Mouse (Mus musculus): ENCODE data around the gene Serpina1a. TPM values are rescaled to one million over a fixed set of nuclear protein-coding genes. Genes with fewer than 3 reads are reported as not detected.
"Not testable (repeated sequence)": the region's sequence is repeated elsewhere in the genome, so short reads cannot be mapped to it uniquely, and the experiment has no call there.

The Serpina1a gene
- total RNA-seq (2014; rRNA removed) (not detected in 2 replicates), polyA plus RNA-seq (2015; fragmentation: Nextera tagmentation; extraction: Ambion mirVana) (not detected in 2 replicates)

DNA sequence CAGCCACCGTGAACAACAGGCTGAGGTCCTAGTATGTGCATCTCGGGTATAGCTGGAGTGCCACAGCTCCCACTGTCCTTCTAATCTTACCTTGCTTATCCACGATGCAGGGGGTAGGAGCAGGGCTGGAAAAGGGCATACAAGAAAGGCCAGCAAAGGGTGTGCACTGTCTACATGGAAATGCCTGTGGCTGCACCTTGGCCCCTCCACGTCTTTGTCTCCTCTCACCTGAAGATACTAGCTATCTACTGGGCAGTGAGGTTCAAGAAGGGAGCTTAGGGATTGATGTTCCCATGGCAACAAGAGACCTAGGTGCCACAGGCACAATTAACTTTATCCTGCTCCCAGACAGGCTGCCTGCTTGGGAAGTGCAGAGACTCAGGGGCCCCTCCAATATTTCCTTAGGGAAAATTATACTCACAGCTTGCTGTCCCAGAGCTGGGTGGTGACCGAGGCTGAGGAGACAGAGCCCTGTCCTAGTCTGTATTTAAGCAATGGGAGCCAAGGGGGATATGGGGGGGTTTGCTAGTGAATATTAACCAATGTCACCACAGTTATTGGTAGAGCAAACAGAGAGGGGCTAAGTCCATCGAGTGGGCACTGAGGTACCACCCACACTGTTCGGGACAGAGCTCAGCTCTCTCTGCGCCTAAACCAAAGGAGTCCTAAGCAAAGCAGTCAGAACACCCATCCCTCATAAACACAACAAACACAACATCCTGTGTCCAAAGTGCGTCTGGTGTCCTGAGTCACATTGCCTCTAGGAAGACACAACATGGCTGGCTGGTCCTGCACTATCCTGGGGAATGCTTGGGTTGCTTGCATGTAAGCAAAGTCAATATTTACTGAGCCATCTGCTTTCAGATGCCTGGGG, at the start of gene Serpina1a:
Gene Serpina1a (minus strand): TSS at position 462 of the 874 bp plus-strand sequence.
- H3K36me3 ChIP-seq (ENCODE audit: insufficient read depth): not testable (repeated sequence)

GRCm38 (mm10) chr12:103909181-103909580, 45.8 kb upstream of the Serpina1a start:
- not testable (repeated sequence) for H3K4me3 ChIP-seq (ENCODE audit: low read depth, low read length); ATAC-seq; H3K36me3 ChIP-seq (ENCODE audit: insufficient read depth); H3K9me3 ChIP-seq (ENCODE audit: low read length); H3K4me1 ChIP-seq (ENCODE audit: insufficient read depth); H3K27ac ChIP-seq (ENCODE audit: low read depth, low read length); H3K27me3 ChIP-seq (ENCODE audit: insufficient read depth, low read length); H3K4me2 ChIP-seq (ENCODE audit: low read depth); H3K9ac ChIP-seq; DNase-seq
- 96% methylated on average over 11 of the region's 16 CpGs for WGBS

More for the DNA sequence above, at the start of gene Serpina1a:
- not testable (repeated sequence) for H3K9ac ChIP-seq; DNase-seq; H3K27me3 ChIP-seq (ENCODE audit: insufficient read depth, low read length); H3K9me3 ChIP-seq (ENCODE audit: low read length); H3K4me3 ChIP-seq (ENCODE audit: low read depth, low read length); H3K27ac ChIP-seq (ENCODE audit: low read depth, low read length); H3K4me1 ChIP-seq (ENCODE audit: insufficient read depth); H3K4me2 ChIP-seq (ENCODE audit: low read depth); ATAC-seq
- WGBS: 83% methylated on average over 9 of the region's 9 CpGs

GRCm38 (mm10) chr12:103907746-103908145, 44.4 kb upstream of the Serpina1a start:
- DNase-seq; H3K36me3 ChIP-seq (ENCODE audit: insufficient read depth); H3K27ac ChIP-seq (ENCODE audit: low read depth, low read length); H3K9me3 ChIP-seq (ENCODE audit: low read length); H3K27me3 ChIP-seq (ENCODE audit: insufficient read depth, low read length); H3K4me1 ChIP-seq (ENCODE audit: insufficient read depth); H3K9ac ChIP-seq; H3K4me2 ChIP-seq (ENCODE audit: low read depth); H3K4me3 ChIP-seq (ENCODE audit: low read depth, low read length); ATAC-seq: not testable (repeated sequence)
- 23% methylated on average over 1 of the region's 1 CpGs for WGBS

- ATAC-seq; H3K27ac ChIP-seq (ENCODE audit: low read depth, low read length); H3K9ac ChIP-seq; H3K27me3 ChIP-seq (ENCODE audit: insufficient read depth, low read length); H3K4me3 ChIP-seq (ENCODE audit: low read depth, low read length); H3K4me1 ChIP-seq (ENCODE audit: insufficient read depth); H3K9me3 ChIP-seq (ENCODE audit: low read length); DNase-seq; H3K36me3 ChIP-seq (ENCODE audit: insufficient read depth); H3K4me2 ChIP-seq (ENCODE audit: low read depth): not testable (repeated sequence)
- 81% methylated on average over 4 of the region's 4 CpGs for WGBS
Observed at GRCm38 (mm10) chr12:103904837-103905340, 41.5 kb upstream of the Serpina1a start, which contains the start of gene Serpina1c. Gene Serpina1c, minus strand, starts transcription at chr12:103904887.

- H3K36me3 ChIP-seq (ENCODE audit: insufficient read depth); H3K4me2 ChIP-seq (ENCODE audit: low read depth); H3K9ac ChIP-seq; H3K4me1 ChIP-seq (ENCODE audit: insufficient read depth); H3K27me3 ChIP-seq (ENCODE audit: insufficient read depth, low read length); ATAC-seq; H3K4me3 ChIP-seq (ENCODE audit: low read depth, low read length); H3K27ac ChIP-seq (ENCODE audit: low read depth, low read length); H3K9me3 ChIP-seq (ENCODE audit: low read length); DNase-seq: not testable (repeated sequence)
- WGBS: 92% methylated on average over 3 of the region's 3 CpGs
Observed at GRCm38 (mm10) chr12:103901929-103902328, 38.6 kb upstream of the Serpina1a start.

DNA sequence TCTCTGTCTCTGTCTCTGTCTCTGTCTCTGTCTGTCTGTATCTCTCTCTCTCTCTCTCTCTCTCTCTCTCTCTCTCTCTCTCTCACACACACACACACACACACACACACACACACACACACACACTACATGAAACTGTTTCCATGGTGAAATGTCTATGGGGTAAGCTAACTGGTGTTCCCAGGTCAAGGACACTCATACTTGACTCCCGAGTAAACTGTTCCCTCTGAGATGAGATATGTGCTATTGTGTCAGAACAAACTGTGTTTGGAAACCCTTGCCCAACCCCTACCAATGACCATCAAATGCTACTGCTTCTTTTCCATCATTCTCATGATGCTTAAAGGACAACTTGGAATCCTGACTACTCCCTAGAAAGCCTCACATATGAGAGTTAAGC, 3.5 kb upstream of the Serpina1a start:
- H3K36me3 ChIP-seq (ENCODE audit: insufficient read depth); H3K9ac ChIP-seq: not testable (repeated sequence)
- 88% methylated on average over 1 of the region's 1 CpGs for WGBS

DNA sequence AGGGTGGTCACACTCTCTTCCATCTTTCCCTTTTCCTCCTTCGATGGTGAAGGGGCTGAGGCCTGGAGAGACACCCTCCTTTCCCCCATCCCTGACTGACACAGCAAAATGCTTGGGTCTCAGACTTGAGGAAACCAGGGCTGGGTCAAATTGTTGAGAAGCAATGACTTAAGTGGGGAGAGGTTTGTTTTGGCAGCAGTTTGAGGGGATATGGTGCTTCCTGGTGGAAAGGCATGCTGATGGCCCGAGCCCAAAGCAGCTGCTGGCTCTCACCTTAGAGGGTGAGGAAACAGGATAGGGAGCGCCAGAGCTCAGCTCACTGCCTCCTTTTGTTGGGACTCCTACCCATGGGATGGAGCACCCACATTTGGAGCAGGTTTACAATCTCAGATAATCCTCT, 2.4 kb downstream of the Serpina1a start:
- H3K4me2 ChIP-seq (ENCODE audit: low read depth): no peak overlapping the region
- WGBS: 67% methylated on average over 3 of the region's 3 CpGs
- H3K4me3 ChIP-seq (ENCODE audit: low read depth, low read length): no peak overlapping the region
- no peaks in the 10 kb centered on the region for H3K36me3 ChIP-seq (ENCODE audit: insufficient read depth)
- DNase-seq: no peak
- no peaks in the 10 kb centered on the region for H3K9me3 ChIP-seq (ENCODE audit: low read length)
- no peaks in the 10 kb centered on the region for H3K4me1 ChIP-seq (ENCODE audit: insufficient read depth)
- ATAC-seq: no peak
- no peaks in the 10 kb centered on the region for H3K27me3 ChIP-seq (ENCODE audit: insufficient read depth, low read length)
- H3K9ac ChIP-seq: no peak overlapping the region
- H3K27ac ChIP-seq (ENCODE audit: low read depth, low read length): no peak overlapping the region
- no peak for TF ChIP-seq CTCF (IDR thresholded peaks at IDR 0.05; ENCODE audit: low read depth)

More for the DNA sequence above, 3.5 kb upstream of the Serpina1a start:
- not testable (repeated sequence) for H3K4me2 ChIP-seq (ENCODE audit: low read depth); H3K9me3 ChIP-seq (ENCODE audit: low read length); H3K27me3 ChIP-seq (ENCODE audit: insufficient read depth, low read length); DNase-seq; H3K27ac ChIP-seq (ENCODE audit: low read depth, low read length); ATAC-seq; H3K4me3 ChIP-seq (ENCODE audit: low read depth, low read length); H3K4me1 ChIP-seq (ENCODE audit: insufficient read depth)

GRCm38 (mm10) chr12:103860571-103860970, 2.8 kb downstream of the Serpina1a start:
- H3K27ac ChIP-seq (ENCODE audit: low read depth, low read length); H3K4me3 ChIP-seq (ENCODE audit: low read depth, low read length); H3K27me3 ChIP-seq (ENCODE audit: insufficient read depth, low read length); H3K4me2 ChIP-seq (ENCODE audit: low read depth); H3K9ac ChIP-seq; ATAC-seq; H3K9me3 ChIP-seq (ENCODE audit: low read length); DNase-seq; H3K4me1 ChIP-seq (ENCODE audit: insufficient read depth); H3K36me3 ChIP-seq (ENCODE audit: insufficient read depth): not testable (repeated sequence)
- 83% methylated on average over 3 of the region's 4 CpGs for WGBS

GRCm38 (mm10) chr12:103859584-103859983, 3.8 kb downstream of the Serpina1a start:
- not testable (repeated sequence) for H3K4me1 ChIP-seq (ENCODE audit: insufficient read depth); H3K4me2 ChIP-seq (ENCODE audit: low read depth); H3K9ac ChIP-seq; H3K36me3 ChIP-seq (ENCODE audit: insufficient read depth); ATAC-seq; DNase-seq; H3K9me3 ChIP-seq (ENCODE audit: low read length); H3K27ac ChIP-seq (ENCODE audit: low read depth, low read length); H3K27me3 ChIP-seq (ENCODE audit: insufficient read depth, low read length); H3K4me3 ChIP-seq (ENCODE audit: low read depth, low read length)
- 78% methylated on average over 3 of the region's 3 CpGs for WGBS

DNA sequence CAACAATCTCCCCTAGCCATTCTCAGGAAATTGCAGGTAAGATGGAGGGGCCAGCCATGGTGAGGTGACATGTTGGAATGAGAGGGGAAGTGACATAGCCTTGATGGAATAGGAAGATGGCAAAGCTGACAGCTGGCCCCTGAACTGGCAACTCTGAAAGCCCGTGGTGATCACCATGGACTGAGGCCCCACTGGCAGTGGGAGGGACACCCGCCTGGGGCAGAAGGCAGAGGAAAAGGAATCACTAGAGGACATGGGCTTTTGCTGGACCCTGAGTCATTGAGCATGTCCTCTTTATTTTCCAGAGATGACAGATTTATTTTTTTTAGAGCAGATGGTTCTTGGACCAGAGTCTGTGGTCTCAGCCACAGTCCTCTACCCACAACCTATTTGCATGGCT, 10.3 kb downstream of the Serpina1a start:
- WGBS: 89% methylated on average over 2 of the region's 2 CpGs
- H3K4me2 ChIP-seq (ENCODE audit: low read depth); H3K4me3 ChIP-seq (ENCODE audit: low read depth, low read length); H3K36me3 ChIP-seq (ENCODE audit: insufficient read depth); H3K27ac ChIP-seq (ENCODE audit: low read depth, low read length); H3K27me3 ChIP-seq (ENCODE audit: insufficient read depth, low read length); H3K4me1 ChIP-seq (ENCODE audit: insufficient read depth); H3K9me3 ChIP-seq (ENCODE audit: low read length); H3K9ac ChIP-seq; DNase-seq; ATAC-seq: not testable (repeated sequence)
